Mouse (Mus musculus): Measurements from ENCODE around the gene Pacsin2.

DNA sequence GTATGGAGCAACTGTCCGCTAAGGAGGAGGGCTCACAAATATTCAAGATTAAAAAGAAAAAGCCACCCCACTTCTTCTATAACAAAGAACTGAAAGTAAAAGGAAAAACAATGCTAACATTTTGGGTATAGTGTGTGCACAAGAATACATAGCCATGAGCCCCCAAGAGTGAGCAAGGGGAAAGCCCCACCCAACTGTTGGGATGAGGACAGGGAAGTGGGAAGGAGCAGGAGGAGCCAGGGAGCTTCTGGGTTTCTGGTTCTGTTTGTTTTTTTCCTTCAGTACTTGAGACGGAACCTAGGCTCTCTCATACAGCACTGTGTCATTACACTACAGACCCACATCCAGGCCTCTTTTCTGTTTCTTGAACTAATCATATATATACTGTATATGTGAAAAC lies 31.1 kb downstream of the Pacsin2 start:
- no peak for TF ChIP-seq CTCF (IDR thresholded peaks at IDR 0.05; ENCODE audit: low read depth, low read length)
- no peak for TF ChIP-seq POLR2A (IDR thresholded peaks at IDR 0.05; ENCODE audit: extremely low read depth, insufficient read depth, low read length)
